Mouse (Mus musculus) heart, adult 8-10 months (tissue): ENCODE results near the gene Wars. TPM values are rescaled to one million over a fixed set of nuclear protein-coding genes. Genes with fewer than 3 reads are reported as not detected.

Experiments
- DNase-seq: peaks from one replicate; pipeline ENCODE4 v3.0.0; 2022; ENCODE audit warnings: low spot score
- total RNA-seq, 4 experiments: library from RNA; stranded (reverse); gene quantifications; 2 replicates each; pipeline ENCODE4 v1.2.4; 2022

The Wars gene
- 10 to 100 TPM; 31.0 to 36.9 (median 34.0) TPM for total RNA-seq

- peak; percentile 97 for DNase-seq
Observed at GRCm38 (mm10) chr12:108893715-108894431, at the start of gene Wars. Gene Wars (minus strand): TSS chr12:108894174.

GRCm38 (mm10) chr12:108942203-108942923 is 48.4 kb upstream of the Wars start:
- DNase-seq = no peak

DNA sequence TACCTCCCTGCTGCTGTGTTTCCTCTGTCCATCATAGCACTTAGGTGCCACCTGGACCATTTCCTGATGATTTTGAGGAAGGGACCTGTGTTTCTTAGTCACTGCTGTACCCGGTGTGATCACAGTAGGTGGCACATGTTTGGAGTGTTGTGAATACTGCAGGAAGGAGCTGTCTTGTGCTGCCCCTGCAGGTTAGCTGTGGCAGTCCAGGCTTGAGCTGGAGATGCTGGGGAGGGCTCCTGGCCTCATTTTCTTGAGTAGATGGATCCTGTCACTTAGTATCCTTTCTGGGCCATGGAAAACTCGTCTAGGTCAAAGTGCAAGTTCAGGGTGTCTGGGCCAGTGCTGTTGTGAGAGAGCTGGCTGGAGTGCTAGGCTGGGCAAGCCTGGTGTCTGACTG is 47.3 kb upstream of the Wars start:
- no peak for DNase-seq

- no peak for DNase-seq
Observed at GRCm38 (mm10) chr12:108940255-108940654, 46.3 kb upstream of the Wars start.

DNA sequence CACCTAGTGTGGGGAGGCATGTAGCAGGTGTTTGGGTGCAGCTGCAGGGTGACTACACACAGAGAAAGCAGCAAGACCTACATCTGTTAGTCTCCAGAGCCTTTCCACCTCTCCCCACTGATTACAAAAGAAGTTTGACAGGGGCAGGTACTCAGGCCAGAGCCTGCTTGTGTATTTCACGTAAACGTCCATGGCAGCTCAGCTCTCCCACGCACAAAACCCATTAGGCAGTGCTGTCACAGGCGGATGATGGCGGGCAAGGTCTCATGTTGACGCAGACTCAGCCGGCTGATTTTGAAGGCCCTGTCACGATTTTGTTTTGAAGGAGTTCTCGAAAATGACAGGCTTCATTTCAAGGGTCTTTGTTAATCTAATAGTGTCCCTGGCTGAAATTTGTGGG is 45.3 kb upstream of the Wars start:
- no peak for DNase-seq

DNA sequence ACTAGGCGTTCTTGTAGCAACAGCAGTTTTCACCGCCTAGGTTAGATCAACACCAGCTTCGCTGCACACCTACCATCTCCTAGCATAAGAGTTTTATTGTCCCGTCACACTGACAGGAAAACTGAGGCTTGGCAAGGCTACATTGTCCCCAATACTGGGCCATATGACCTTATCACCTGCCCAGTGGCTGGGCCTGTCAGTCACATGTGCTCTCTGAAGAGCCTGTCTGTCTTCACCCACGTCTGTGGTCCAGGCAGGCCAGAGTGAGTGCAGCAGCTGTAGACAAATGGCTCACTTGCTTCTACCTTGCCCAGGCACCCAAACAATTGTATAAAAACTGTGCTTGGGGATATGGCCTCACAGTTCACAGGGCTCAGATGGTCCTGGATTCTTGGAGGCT is 44.9 kb upstream of the Wars start:
- no peak for DNase-seq

- DNase-seq = no peak
Observed at GRCm38 (mm10) chr12:108937506-108937905, 43.5 kb upstream of the Wars start.

DNA sequence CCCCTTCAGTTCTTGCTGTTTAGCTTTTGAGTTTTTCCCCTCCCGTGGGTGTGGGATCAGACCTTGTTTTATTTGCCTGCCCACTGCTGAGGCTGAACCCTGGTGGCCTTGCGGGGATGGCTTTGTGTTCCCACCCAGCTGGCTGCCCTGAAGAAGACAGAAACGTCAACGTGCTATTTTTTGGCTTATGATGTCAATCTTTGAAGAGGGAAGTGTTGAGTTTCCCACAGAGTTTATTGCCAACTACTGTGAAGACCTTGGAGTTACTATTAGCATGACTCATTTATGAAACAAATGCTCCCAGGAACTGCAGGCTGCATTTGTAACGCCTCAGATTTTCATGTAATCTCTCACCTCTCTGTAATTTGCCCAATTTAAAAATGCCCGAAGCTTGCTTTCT is 42.9 kb upstream of the Wars start:
- peak; percentile 59 for DNase-seq

GRCm38 (mm10) chr12:108934231-108934630 is 40.3 kb upstream of the Wars start:
- peak; percentile 24 for DNase-seq

DNA sequence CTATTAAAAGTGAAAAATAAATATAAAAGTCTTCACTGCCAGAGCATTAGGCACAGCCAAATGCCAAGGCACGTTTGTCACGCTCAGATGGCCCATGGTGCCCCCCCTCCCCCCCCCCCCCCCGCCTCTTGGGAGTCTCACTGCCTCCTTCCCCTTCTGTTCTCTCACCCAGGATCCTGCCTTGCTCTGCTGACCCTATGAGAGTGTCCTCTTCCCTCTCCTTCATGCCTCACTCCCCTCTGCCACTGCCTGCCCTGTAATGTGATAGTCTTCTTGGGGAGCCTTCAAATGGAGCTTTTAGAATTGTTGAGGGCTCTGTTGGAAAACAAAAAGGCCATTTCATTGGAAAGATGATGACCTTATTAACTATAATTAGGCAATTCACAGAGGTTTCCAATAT is 38.1 kb upstream of the Wars start:
- no peak for DNase-seq

DNA sequence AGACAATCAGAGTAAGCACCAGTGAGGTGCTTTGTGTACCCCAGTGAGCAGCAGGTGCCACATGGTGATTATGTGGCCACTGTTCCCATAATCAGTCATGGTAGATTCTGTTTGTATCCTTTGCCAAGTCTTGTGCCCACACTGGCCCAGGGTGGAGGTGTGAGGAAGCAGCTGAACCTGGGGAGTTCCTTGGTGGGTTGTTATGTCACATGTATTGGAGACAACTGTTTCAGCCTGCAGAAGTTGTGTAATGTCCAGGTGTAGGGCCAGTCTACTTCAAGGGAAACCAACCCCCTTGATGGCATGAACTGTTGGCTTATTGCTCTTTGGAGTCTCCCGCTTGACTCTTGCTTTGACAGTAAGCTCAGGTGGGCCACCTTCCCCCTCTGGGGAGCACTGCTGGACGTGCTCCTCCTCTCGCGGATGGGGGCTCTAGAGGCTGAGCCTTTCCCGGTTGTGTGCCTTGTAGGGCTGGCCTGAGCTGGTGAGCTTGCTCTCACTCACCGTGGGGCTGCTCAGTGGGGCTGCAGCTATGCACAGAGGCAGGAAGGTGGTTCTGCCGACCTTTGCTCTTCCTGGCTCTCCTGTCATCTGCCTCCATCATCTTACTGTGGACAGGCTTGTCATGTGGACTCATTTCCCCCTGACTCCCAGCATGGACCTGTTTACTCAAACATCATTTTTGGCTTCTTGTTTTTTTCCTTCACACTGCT is 37.5 kb upstream of the Wars start:
- no peak for DNase-seq

DNA sequence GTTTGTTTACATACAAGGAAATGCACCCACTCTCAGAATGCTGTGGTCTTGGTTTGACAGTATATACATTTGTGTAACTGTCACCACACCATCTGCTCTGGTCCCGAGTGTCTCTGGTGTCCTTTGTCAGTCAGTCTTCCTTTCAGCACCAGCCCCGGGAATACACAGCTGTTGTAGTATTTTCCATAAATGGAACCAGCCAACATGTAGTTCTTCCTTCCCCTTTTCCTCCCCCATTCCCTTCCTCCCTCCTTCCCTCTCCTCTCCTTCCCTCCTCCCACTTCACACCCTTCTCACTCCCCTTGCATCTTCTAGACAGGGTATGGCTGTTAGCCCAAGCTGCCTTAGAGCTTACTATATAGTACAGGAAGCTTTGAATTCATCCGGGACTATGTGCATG is 35.5 kb upstream of the Wars start:
- DNase-seq = no peak

DNA sequence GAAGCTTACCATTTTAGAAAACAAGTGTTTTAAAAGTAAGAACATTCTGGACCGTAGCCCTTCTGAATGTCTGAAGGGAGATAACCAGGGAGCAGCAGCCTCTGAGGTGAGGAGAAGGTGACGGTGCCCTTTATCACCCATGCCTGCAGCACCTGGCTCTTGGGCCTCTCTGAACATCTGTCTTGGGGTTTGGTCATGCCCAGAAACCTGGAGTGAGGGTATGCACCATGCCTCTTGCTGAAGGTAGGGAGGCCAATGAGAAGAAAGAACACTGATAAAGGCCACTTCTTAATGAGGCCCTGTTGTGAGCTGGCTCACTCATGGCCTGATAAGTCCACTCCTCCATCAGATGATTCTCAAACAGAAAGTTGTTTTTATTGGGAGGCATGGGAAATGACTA is 34.3 kb upstream of the Wars start:
- no peak for DNase-seq

DNA sequence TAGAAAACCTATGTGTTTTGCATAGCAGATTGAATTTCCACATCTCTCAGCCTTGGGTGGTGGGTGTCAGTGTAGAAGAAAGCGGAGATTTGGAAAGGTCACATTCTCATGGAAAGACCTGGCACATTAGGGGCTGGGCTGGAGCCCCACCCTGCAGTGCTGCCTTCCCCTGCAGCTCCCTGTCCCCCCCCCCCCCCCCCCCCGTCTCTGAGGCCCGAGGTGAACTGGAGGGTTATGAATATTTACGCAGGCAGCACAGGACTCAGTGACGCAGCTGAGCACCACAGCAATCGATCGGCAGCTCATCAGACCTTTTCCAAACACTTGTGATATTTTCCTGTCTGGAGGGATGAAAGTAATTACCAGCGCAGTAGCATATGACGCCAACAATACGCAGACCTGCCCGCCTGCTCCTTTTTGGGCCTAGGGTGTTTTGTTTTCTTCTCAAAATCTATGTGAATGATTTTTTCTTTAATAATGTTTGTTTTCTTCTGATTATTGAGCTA is 32.7 kb upstream of the Wars start:
- DNase-seq = no peak

DNA sequence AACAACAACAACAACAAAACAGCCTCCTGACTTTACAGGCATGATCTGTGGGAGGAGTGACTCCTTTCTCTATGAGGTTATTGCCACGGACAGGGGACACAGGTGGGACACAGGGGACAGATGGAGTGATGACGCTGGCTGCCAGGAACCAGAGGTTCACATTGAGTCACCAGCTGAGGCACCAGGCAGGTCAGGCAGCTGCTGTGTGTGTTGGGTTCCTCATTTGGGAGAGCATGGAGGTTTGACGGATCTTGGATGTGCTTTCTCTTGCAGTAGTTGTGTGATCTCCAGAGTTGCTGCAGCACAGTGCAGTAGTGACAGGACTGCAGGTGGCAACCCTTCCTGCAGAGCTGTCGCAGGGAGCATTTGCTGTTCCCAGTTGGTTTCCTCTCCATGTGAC is 24.8 kb upstream of the Wars start:
- no peak for DNase-seq

- no peak for DNase-seq
Observed at GRCm38 (mm10) chr12:108917509-108917908, 23.5 kb upstream of the Wars start.

- no peak for DNase-seq
Observed at GRCm38 (mm10) chr12:108916447-108917042, 22.6 kb upstream of the Wars start.

GRCm38 (mm10) chr12:108915893-108916292 is 21.9 kb upstream of the Wars start:
- no peak for DNase-seq

GRCm38 (mm10) chr12:108914709-108915340 is 20.9 kb upstream of the Wars start:
- no peak for DNase-seq

DNA sequence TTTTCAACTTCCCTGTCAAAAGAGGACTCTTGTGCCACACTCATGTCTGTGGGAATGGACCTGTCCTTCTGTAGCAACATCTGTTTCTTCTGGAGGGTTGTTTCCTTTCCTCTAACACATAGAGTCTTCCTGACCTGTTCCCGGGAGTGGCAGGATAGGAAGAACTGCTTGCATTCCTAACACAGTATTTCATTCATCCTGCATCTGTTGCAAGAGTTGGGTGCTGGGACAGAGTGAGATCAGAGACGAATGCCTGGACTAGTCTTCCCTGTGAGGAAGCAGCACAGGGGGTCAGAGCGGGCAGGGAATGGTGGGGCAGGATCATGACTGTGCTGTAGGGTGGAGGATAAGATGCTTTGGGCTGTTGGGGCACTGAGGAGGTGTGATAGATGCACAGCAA is 20.2 kb upstream of the Wars start:
- no peak for DNase-seq

DNA sequence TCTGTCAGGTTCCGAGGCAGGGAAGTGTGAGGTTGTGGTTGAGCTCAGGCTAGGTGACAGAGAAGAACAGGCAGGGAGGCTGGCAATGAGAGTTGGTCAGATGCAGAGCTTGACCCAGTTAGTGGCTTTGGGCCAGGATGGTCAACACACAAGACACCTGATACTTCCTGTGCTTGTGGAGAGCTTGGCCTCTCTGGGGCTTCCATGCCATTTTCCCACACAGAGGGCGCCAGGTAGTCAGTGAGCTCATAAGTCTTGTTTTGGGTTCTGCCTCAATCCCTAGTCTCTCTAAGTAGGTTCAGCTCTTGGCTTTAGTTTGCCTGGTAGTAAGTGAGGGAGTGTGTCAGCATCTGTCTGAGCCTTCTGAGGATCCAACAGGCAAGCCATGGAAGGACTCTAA is 18.5 kb upstream of the Wars start:
- no peak for DNase-seq
